Mouse (Mus musculus): ENCODE results near the gene Gm28729.
"Not testable (repeated sequence)": the region's sequence is repeated elsewhere in the genome, so short reads cannot be mapped to it uniquely, and the experiment has no call there.

Gm28729 gene

GRCm38 (mm10) chr9:96517429-96517828 is 7.6 kb downstream of the Gm28729 start:
- no peak for DNase-seq

GRCm38 (mm10) chr9:96516806-96517205 is 8.3 kb downstream of the Gm28729 start:
- DNase-seq, result no peak

GRCm38 (mm10) chr9:96515737-96516136 is 9.3 kb downstream of the Gm28729 start:
- DNase-seq, result no peak

GRCm38 (mm10) chr9:96514278-96514677 is 10.8 kb downstream of the Gm28729 start:
- no peak for DNase-seq

- DNase-seq, result no peak
These were observed 19.0 kb downstream of the Gm28729 start for GRCm38 (mm10) chr9:96506011-96506498.

- no peak for DNase-seq
These were observed 19.9 kb downstream of the Gm28729 start for GRCm38 (mm10) chr9:96505156-96505555.

GRCm38 (mm10) chr9:96504116-96504895 is 20.8 kb downstream of the Gm28729 start:
- DNase-seq, result no peak

GRCm38 (mm10) chr9:96502856-96503610 is 22.0 kb downstream of the Gm28729 start:
- no peak for DNase-seq

- DNase-seq, result no peak
These were observed 23.8 kb downstream of the Gm28729 start for GRCm38 (mm10) chr9:96501217-96501616.

- no peak for DNase-seq
These were observed 31.9 kb downstream of the Gm28729 start for GRCm38 (mm10) chr9:96493212-96493611.

GRCm38 (mm10) chr9:96491810-96492209 is 33.3 kb downstream of the Gm28729 start:
- peak; percentile 81 for DNase-seq

GRCm38 (mm10) chr9:96487869-96488268 is 37.2 kb downstream of the Gm28729 start:
- DNase-seq, result not testable (repeated sequence)

GRCm38 (mm10) chr9:96483648-96484047 is 41.4 kb downstream of the Gm28729 start:
- DNase-seq, result no peak

- DNase-seq, result no peak
These were observed 42.0 kb downstream of the Gm28729 start for GRCm38 (mm10) chr9:96483028-96483427.

- peak; percentile 99 for DNase-seq
These were observed 46.8 kb downstream of the Gm28729 start, which contains the start of gene Rnf7 for GRCm38 (mm10) chr9:96478071-96478888. Rnf7 (minus strand) TSS chr9:96478675.

GRCm38 (mm10) chr9:96472356-96472755 is 52.7 kb downstream of the Gm28729 start:
- DNase-seq, result no peak

- DNase-seq, result not testable (repeated sequence)
These were observed 53.4 kb downstream of the Gm28729 start for GRCm38 (mm10) chr9:96471681-96472080.

GRCm38 (mm10) chr9:96470266-96470974 is 54.6 kb downstream of the Gm28729 start:
- no peak for DNase-seq

GRCm38 (mm10) chr9:96469556-96470265 is 55.4 kb downstream of the Gm28729 start:
- no peak for DNase-seq

GRCm38 (mm10) chr9:96463708-96464107 is 61.4 kb downstream of the Gm28729 start:
- no peak for DNase-seq

- DNase-seq, result peak; percentile 24 to 39
These were observed 63.5 kb downstream of the Gm28729 start for GRCm38 (mm10) chr9:96461607-96462006.
